Mouse (Mus musculus): ENCODE measurements around the gene Zfp523.
"Not testable (repeated sequence)": the region's sequence is repeated elsewhere in the genome, so short reads cannot be mapped to it uniquely, and the experiment has no call there.

Zfp523 gene

DNA sequence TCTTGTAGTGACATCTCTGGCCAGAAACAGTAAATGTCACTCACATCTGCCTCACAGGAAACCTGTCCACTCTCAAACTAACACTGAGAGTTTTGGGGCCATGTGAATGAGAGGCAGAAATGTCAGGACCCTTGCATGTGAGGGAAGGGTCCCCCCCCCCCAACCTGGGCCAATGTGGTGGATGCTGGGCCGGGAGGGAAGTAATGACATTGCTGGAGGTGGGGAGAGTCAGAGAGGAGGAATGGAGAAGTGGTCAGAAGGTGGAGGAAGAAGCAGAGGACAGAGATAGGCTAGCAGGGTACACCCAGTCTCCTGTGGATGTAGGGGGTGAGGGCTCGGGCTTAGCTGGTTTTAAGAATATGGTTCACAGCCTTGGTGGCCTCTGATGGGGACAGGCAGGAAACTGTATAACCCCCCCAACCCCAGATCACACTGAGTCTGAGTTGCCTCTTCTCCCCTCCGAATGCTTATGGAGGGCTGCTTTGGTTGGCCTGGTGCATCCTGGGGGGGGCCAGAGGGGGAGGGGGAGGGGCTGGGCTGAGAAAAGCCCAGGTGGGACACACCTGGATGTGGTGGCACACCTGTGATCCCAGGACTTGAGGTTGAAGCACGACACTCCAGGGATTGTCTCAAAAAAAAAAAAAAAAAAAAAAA, 32.7 kb downstream of the Zfp523 start:
- DNase-seq (ENCODE audit: low read depth, low spot score), result peak; percentile 45

DNA sequence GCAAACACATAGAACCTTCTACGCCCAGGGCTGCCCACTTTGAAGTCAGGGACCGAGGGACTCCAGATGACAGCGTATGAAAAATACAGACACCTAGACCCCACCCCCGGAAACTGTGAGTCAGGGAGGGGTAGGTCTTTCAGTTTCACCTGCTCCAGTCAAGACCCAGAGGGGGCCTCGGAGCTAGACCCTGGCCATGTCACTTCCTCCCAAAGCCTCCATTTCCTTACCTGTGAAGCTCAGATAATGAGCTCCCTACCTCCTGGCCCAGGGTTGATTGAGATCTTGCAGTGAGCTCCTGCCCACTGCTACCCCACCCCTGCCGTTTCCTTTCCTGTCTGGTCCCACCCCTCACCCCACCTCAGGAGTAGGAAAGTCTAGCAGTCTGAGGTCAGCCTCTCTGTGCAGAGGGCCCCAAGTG, 35.0 kb downstream of the Zfp523 start:
- DNase-seq (ENCODE audit: low read depth, low spot score), result no peak

DNA sequence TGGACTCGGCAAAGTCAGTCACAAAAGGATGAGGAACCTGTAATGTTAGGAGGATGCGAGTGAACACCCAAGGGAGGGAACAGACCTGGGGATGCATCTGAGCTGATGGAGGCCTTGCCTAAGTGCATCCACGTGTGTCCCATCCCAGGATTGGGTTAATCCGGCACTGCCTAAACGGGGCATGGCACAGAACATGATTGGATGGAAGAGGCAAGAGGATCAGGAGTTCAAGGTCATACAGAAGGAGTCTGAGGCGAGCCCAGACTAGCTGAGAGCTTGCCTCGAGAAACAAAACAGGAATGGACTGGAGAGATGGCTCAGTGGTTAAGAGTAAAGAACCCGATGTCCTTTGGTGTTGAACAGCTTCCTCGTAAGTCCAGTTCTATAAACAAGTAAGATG, 35.5 kb downstream of the Zfp523 start:
- no peak for DNase-seq (ENCODE audit: low read depth, low spot score)

DNA sequence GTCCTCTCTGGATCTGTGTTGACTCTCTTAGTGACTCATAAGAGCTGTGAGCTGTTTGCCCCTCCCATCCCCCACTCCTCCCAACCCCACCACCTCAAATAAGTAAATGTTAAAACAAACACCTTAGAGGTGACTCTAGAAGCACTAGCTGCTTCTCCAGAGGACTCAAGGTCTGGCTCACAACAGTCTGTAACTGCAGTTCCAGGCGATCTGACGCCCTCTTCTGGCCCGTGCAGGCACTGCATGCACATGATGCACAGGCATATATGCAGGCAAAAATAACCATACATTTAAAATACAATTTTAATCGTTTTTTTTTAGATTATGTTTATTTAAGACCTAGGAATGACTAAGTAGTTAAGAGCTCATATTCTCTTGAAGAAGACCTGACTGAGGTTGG, 36.3 kb downstream of the Zfp523 start:
- DNase-seq (ENCODE audit: low read depth, low spot score), result peak; percentile 49

DNA sequence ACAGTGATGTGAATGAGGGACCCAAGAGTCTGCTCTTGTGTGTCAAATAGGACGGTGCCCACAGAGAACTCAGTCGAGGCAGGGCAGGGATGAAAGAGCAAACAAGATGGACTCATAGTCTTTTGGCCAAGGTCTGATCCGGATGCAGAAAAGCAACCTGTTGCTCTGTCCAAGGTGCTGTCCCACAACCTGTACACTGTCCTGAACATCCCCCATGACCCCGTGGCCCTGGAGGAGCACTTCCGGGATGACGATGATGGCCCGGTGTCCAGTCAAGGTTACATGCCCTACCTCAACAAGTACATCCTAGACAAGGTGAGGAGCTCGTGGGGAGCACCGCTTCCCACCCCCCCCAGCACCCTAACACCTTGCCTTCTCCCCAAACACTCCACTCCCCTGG, 39.9 kb downstream of the Zfp523 start:
- DNase-seq (ENCODE audit: low read depth, low spot score), result no peak

DNA sequence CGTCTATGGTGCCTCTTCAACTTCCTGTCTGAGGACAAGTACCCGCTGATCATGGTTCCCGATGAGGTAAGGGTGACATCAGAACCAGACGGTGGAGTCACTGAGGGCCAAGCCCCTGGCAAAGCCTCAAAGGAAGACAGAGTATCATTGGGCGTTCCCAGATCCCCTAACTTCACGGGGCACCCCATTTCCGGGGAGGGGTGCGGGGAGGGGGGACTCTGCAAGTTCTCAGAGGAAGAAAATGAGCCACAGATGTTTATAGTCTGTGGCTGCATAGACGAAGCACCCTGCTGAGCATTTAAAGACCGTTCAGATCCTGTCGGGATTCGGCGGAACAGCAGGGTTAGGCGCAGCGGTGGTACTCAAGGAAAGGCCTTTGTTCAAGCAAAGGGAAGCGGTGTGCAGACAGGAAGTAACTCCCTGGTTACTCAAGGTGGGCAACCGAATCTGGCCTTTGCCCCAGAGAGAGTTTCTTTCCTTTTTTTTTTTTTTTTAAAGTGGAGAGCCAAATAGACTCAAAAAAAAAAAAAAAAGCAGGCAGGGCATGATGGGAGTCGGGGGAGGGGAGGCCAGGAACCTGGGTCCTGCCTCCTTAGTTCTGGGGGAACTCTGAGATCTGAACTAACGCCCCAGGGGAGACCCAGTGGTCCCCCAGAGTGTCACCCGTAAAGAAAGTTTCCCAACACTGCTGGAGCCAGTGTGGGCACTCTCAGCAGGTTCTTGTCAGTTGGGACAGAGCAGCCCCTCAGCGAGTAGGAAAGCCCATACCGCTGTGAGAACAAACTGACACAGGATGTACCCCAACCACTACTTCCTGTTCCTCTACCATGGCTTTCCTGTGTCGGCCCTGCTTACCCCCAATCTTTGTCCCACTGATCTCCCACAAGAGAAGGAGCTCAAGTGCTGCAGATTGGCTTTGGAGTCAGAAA, 41.1 kb downstream of the Zfp523 start:
- no peak for DNase-seq (ENCODE audit: low read depth, low spot score)

DNA sequence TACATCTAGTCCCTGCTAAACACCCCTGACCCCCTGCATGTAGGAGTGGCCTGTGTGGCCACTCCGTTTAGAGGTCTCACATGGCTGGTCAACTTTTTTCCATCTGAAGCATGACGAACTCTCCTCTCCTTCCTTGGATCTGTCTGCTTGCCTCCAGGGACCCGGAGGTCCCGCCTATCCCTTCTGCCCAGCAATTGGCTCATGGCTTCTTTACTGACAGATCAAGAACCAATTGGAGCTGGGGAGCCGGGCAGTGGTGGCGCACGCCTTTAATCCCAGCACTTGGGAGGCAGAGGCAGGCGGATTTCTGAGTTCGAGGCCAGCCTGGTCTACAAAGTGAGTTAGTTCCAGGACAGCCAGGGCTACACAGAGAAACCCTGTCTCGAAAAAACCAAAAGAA, 45.5 kb downstream of the Zfp523 start:
- not testable (repeated sequence) for DNase-seq (ENCODE audit: low read depth, low spot score)

DNA sequence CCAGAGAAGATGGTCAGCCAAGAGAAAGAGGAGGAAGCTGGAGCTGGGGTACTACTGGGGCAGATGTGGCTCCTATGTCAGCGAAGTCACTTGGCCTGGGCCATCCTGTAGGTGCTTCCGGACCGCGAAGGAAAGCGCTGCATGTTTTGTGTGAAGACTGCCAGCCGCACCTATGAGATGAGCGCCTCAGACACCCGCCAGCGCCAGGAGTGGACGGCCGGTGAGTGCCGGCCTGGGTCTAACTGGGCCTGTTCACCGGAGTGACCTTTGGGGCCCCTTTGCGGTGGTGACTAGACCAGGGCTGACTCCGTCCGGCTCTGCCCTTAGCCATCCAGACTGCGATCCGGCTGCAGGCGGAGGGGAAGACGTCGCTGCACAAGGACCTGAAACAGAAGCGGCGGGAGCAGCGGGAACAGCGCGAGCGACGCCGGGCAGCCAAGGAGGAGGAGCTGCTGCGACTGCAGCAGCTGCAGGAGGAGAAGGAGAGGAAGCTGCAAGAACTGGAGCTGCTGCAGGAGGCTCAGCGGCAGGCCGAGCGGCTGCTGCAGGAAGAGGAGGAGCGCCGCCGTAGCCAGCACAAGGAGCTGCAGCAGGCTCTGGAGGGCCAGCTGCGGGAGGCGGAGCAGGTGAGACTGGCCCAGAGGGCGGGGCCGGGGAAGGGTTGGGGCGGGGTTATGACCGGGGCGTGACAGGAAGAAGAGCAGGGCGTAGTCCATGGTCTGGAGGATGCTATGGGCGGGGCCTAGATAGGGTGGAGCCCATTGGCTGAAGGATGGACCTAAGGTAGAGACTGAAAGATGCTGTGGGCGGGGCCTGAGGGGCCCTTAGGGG, 46.8 kb downstream of the Zfp523 start:
- DNase-seq (ENCODE audit: low read depth, low spot score), result peak; percentile 96

DNA sequence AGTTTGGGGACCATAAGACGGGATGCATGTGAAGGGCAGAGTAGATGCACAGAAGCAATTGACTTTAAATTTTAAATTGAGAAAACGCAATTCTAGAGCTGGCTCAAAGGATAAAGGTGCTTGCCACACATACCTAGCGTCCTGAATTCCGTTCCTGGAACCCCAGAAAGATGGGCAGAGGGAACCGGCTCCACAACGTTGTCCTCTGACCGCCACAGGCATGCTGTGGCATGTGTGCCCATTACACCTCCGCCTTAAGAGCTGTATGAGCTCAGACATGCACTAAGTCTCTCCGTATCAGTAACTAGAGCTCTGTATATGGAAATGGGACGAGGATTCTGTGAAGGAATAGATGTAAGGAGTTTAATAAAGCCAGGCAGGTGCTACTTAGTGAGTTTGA, 47.7 kb downstream of the Zfp523 start:
- no peak for DNase-seq (ENCODE audit: low read depth, low spot score)

DNA sequence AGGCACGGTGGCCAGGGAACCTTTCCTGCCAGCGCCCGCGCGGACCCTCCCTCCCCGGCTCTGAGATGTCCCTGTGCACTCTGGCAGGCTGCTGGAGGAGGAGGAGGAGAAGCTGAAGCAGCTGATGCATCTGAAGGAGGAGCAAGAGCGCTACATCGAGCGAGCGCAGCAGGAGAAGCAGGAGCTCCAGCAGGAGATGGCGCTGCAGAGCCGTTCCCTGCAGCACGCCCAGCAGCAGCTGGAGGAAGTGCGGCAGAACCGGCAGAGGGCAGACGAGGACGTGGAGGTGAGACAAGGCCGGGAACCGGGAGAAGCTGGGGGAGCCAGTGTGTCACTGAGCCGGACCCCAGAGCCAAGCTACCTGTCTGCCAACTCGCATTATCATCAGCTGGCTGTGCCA, 49.1 kb downstream of the Zfp523 start:
- DNase-seq (ENCODE audit: low read depth, low spot score), result no peak

DNA sequence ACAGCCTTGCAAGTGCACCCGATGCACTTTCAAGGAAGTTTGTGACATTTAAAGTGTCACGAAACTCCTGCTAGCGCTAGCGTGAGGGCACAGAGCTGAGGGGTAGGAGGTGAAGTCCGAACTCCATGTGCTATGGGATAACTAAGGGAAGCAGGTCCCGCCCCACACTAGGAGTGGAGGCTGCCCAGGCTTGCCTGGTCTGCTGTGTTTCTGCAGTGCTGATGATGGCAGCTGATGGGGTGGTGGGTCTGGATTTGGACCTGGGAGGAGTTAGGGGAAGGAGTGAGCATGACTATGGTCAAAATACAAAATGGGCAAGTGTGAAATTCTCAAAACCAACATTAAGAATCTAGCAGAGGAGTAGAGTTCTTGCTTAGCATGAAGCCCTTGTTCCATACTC, 53.6 kb downstream of the Zfp523 start:
- DNase-seq (ENCODE audit: low read depth, low spot score), result no peak

DNA sequence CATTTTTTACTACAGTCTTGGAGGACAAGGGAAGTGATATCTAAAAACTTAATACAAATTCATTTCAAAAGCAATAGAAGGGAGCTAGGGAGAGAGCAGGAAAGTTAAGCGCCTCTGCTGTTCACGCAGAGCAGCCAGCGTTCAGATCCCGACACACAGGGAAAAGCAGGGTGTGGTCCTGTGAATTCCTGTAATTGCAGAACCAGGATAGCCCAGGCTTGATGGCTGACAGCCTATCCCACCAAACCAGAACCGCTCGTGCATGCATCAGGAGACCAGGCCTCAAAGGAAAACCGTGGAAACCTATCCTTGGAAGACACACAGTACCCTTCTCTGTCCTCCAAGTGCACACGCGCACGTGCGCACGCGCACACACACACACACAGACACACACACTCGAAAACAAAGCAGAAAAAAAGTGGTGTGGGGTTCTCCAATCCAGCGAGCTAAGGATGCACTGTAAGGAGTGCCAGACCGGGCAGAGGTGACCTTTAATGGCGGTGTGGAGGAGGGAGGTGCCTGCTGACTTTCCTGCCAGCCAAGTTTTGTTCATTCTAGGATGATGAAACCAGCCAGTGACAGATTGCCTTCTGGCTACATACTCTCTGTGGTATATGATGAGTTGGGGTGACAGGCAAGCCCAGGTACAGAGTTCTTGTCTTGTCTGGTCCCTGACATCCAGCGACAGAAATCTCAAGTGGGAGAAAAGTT, 54.3 kb downstream of the Zfp523 start:
- no peak for DNase-seq (ENCODE audit: low read depth, low spot score)

DNA sequence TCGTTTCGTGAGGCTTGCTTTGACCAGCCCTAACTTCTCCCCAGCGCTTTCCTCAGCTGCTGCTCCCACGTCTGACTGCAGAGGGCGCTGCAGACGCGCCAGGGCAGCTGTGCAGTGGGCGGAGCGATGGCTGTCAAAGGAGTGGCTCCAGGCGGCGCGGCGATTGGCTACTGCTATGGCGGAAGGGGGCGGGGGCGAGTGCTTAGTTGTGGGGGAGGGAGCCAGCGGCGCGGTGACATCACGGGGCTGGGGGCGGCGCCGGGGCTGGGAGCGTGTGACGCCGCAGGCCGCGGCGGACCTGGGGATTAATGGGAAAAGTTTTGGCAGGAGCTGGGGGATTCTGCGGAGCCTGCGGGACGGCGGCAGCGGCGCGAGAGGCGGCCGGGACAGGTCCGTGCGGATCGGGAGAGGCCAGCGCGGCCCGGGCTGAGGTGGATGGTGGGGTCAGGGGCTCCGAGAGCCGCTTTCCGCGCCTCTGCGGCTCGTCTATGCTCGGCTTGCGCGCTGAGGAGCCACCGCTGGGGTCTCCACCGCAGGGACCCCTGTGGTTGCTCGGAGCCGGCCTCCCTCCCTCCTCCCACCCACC, 55.6 kb downstream of the Zfp523 start, which contains the start of gene Ppard:
Gene Ppard (plus strand): TSS at position 226 of the 586 bp plus-strand sequence.
- peak; percentile 96 for DNase-seq (ENCODE audit: low read depth, low spot score)

DNA sequence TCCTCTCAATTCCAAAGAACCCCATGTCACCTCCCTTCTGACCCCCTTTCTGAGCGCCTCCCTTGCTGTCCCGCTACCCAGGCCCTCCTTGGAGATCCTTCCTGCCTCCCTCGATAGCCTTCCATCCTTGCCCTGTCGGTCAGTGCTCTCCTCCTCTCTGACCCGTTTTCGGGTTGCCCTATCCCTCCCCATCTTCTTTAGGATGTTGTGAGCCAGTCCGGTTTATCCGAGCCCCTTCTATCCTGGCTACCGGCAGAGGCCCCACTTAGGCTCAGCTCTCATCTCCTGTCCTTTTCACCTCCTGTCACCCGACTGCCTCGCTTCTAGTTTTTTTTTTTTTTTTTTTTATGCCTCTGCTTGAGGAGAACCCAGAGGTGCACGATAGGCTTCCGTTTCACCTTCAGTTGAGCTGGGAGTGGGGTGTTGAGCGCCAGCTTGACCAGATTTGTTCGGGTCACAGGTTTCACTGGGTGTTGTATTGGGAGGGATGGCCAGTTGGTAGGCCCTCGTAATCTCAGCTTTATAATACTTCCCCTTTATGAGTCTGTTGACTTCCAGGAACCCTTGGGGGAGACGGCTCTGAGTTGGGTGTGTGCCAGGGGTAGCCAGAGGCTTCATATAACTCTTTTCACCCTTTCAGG, 56.3 kb downstream of the Zfp523 start:
- peak; percentile 71 for DNase-seq (ENCODE audit: low read depth, low spot score)

DNA sequence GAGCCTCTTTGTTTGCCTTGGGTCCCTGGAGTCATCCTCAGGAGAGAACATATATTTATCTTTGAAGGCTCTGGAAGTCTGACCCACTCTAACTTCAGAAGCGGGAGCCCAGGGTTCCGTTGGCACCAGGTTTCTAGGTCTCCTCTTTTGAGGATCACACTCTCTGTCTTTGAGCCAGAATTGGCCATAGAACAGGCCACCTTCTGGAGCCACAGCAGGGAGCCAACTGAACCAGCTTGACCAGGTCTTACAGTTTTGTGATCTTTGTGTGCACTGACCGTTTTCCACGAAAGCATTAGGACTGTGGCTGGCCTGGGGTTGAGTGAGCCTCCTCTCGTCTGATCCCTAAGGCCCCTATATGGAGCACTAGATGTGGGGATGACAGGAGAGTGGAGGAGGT, 57.7 kb downstream of the Zfp523 start:
- DNase-seq (ENCODE audit: low read depth, low spot score), result no peak

DNA sequence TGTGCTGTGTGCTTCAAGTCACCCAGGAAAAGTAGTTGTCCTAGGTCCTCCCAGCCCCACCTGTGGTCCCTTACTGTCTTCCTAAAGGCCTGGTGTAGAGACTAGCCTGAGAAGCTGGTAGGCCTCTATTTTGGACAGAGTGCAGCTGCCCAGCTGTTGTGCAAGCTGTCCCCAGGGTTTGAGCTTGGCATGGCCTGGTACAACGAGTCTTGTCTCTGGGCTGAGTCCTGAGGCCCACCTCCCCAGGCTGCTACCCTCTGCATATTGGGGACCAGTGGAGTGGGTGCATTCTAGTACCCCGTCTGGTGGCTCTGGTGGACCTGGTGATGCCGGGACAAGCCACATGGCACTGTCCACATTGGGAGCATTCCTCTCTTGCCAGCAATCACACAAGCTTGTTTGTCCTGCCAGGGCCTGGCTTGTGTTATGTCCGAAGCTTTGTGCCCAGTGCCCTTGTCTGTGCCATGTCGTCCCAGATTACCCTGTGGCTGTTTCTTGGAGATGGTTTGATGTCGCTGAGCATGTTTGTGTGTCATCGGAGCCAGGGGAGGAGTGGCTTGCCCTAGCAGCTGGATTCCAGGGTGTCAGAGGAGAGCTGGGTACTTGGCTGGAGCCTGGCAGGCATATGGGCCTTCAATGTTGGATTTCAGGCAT, 59.2 kb downstream of the Zfp523 start:
- no peak for DNase-seq (ENCODE audit: low read depth, low spot score)

DNA sequence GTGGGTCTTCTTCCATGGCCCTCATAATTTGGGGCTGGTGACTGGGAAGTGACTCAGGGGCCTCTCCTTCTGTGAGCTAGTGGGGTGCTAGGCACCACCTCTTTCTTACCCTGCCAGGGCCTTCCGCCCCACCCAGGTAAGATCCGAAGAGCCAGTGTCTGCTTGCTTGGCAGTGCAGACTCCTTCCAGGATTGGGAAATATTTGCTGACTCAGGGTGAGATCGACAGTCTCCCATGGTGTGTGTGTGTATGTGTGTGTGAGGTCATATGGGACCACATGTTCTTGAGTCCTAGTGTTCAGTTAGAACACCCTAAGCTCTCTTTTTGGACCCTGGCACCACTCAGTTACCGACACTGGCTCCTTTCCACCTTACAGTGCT, 59.7 kb downstream of the Zfp523 start:
- no peak for DNase-seq (ENCODE audit: low read depth, low spot score)

DNA sequence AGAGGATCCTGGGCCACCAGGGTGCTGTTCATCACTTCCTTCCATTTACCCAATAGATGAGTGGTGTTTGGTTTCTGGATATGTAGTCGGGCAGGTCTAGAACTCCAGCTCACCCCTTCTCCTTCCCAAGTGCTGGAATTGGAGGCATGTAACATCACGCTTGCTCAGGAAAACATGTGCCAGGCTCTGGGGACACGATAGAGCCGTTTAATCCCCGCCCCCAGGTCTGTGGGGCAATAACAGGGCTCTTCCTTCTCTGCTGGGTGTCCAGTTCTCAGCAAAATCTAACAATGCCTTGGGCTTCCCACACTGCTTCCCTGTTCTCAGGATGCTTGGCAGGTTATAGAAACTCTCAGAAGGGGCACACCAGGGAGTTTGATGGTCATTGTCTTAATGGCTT, 60.4 kb downstream of the Zfp523 start:
- no peak for DNase-seq (ENCODE audit: low read depth, low spot score)

DNA sequence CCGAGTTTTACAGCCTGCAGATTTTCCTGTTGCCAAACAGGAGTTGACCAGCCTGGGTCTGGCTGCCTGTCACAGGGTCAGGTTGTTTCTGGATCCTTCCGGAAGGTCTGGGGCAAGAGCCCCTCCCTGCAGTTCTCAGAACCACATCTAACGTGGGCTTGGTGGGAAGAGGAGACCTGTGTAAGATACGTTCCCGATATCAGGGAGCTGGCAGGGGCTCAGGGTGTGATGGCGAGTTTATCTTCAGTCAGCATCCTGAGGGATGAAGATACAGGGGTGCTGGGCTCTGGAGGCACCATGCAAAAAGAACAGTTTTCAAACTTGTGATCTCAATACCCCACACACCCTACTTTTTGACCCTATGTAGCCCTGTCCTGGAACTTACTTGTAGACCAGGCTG, 60.9 kb downstream of the Zfp523 start:
- no peak for DNase-seq (ENCODE audit: low read depth, low spot score)

DNA sequence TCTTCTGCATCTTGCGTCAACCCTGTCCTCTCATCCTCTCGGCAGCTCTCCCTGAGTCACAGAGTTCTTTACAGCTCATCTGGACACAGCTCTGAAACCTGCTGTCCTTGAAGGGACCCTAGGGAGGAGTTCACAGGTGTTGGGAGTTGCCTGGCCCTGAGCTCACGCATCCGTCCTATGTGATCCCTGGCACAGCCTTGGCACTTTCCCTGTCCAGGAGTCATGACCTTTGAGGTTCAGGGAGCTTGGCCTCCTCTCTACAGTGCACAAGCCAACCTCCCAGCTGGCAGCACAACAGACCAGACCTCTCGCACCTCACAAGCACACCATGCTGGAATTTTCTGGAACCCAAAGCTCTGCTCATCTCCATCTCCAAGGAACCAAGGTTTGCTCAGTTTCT, 63.9 kb downstream of the Zfp523 start:
- no peak for DNase-seq (ENCODE audit: low read depth, low spot score)
